Mouse (Mus musculus) limb, embryonic 13.5 days (tissue): ENCODE results near the gene Rbp1. TPM values are rescaled to one million over a fixed set of nuclear protein-coding genes. Genes with fewer than 3 reads are reported as not detected.

ENCODE experiments used
- ATAC-seq: fragments of 200-750 bp; cut with Nextera tagmentation; 2 replicates; pipeline ENCODE4 v1.8.0; 2017; ENCODE audit warnings: low read depth, moderate number of reproducible peaks, moderate TSS enrichment; ENCODE audit not compliant: low FRiP score
- H3K27ac ChIP-seq: fragments of 300-500 bp; sonication (generic); 2 replicates; pipeline ENCODE4 v1.5.1; 2015; ENCODE audit warnings: inconsistent platforms, mild to moderate bottlenecking, moderate library complexity
- H3K27me3 ChIP-seq: fragments of 300-500 bp; sonication (generic); 2 replicates; pipeline ENCODE4 v1.6.1; 2015; ENCODE audit warnings: mild to moderate bottlenecking, inconsistent platforms
- H3K36me3 ChIP-seq: fragments of 300-500 bp; sonication (generic); 2 replicates; pipeline ENCODE4 v1.6.1; 2015; ENCODE audit warnings: inconsistent platforms, mild to moderate bottlenecking, moderate library complexity
- H3K4me1 ChIP-seq: fragments of 300-500 bp; sonication (generic); 2 replicates; pipeline ENCODE4 v1.6.1; 2015; ENCODE audit warnings: inconsistent platforms
- H3K4me2 ChIP-seq: fragments of 300-500 bp; sonication (generic); replicated peaks from 2 replicates; pipeline ENCODE4 v1.6.1; 2015; ENCODE audit warnings: inconsistent platforms, mild to moderate bottlenecking, moderate library complexity
- H3K4me3 ChIP-seq: fragments of 300-500 bp; sonication (generic); 2 replicates; pipeline ENCODE4 v1.5.1; 2015; ENCODE audit warnings: moderate library complexity, mild to moderate bottlenecking, inconsistent platforms
- H3K9ac ChIP-seq: fragments of 300-500 bp; sonication (generic); 2 replicates; pipeline ENCODE4 v1.6.1; 2015; ENCODE audit warnings: mild to moderate bottlenecking, inconsistent platforms
- H3K9me3 ChIP-seq: fragments of 300-500 bp; sonication (generic); 2 replicates; pipeline ENCODE4 v1.6.1; 2016; ENCODE audit warnings: inconsistent platforms
- WGBS: fragments of 180-500 bp; shearing (Covaris S2); methylation state at CpG from one replicate; pipeline ENCODE4 v1.1.7; 2015; 5-methylcytosine and 5-hydroxymethylcytosine counted together
- polyA plus RNA-seq: library from polyadenylated mRNA; unstranded; fragments of >200 nt; fragmentation: Nextera tagmentation; extraction: Ambion mirVana; gene quantifications from 2 replicates; pipeline ENCODE4 v1.2.1, GENCODE M21; 2015

Rbp1 gene
- polyA plus RNA-seq, 1 experiment from 2014 or later: 55.7 TPM

DNA sequence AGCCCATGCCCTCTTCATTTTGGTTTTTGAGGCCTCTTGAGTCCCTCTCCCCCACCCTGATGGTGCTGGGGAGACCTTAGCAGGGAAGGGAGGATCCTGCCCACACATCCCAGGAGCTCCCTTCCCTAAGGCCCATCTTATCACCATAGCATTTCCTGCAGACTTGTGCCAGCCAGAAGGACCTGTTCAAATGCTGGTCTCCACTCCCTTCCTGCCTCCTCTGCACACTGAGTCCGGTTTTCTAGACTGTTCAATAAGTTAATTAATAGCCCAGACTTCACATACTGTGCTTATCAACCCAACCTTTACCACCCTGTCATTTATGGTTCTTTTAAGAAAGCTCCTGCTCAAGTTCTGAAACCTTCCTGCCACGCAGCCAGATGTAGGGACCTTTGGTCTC lies 43.9 kb downstream of the Rbp1 start:
- H3K4me2 ChIP-seq: no peak overlapping the region
- H3K36me3 ChIP-seq: no peaks in the 10 kb centered on the region
- WGBS: 64% methylated on average over 2 of the region's 2 CpGs
- no peak overlapping the region for H3K9ac ChIP-seq
- H3K9me3 ChIP-seq: no peaks in the 10 kb centered on the region
- no peaks in the 10 kb centered on the region for H3K27me3 ChIP-seq
- H3K4me1 ChIP-seq: no peaks in the 10 kb centered on the region
- ATAC-seq: no peak
- H3K27ac ChIP-seq: no peak overlapping the region
- H3K4me3 ChIP-seq: no peak overlapping the region

DNA sequence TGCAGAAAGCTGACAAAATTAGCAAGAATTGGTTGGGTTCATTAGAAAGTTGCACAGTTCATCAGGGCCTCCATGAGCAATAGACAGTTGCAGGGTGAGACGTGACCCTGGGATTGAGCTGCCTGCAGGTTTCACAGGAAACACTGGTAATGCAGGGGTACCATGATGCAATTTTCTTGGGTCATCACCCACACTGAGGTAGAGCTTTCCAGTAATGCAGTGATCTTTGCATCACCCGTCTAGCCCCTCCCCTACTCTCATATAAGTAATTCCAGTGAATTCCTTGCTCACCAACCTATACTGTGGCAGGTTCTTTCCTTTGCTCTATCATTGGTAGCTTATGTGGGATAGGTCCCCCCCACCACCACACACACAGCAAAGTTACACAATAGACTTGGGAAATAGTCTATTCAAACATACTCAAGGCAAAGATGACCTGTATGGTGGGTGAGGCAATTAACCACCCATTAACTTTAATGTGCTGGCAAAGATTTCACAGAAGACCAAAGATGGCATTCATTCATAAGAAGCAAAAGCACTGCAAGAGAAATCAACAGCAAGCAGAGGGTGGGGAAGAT lies 57.5 kb downstream of the Rbp1 start:
- no peak overlapping the region for H3K9ac ChIP-seq
- no peak overlapping the region for H3K4me3 ChIP-seq
- no peaks in the 10 kb centered on the region for H3K36me3 ChIP-seq
- H3K4me1 ChIP-seq: no peaks in the 10 kb centered on the region
- WGBS: 74% methylated on average over 2 of the region's 2 CpGs
- ATAC-seq: no peak
- H3K4me2 ChIP-seq: no peak overlapping the region
- H3K27me3 ChIP-seq: no peaks in the 10 kb centered on the region
- no peak overlapping the region for H3K27ac ChIP-seq
- no peaks in the 10 kb centered on the region for H3K9me3 ChIP-seq

DNA sequence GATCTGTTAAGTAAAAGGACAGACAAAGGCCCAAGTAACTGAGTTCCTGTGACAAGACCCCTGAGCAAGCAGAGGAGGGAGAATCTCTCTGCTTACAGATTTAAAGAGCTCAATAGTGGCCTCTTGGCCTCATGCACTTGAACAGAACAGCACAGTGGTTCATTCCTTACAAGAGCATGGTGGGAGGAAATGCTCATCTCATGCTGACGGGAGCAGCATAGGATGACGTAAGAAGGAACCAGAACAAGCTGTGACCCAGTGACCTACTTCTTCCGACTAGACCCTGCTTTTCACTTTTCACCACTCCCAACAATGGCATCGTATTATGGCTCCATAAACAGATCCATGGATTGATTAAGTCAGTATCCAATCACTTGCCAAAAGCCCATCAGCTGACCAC lies 59.5 kb downstream of the Rbp1 start:
- H3K4me3 ChIP-seq: no peak overlapping the region
- H3K27me3 ChIP-seq: no peaks in the 10 kb centered on the region
- H3K4me1 ChIP-seq: no peaks in the 10 kb centered on the region
- H3K9ac ChIP-seq: no peak overlapping the region
- no peak for ATAC-seq
- H3K36me3 ChIP-seq: no peaks in the 10 kb centered on the region
- 66% methylated on average over 4 of the region's 4 CpGs for whole genome bisulfite sequencing
- no peaks in the 10 kb centered on the region for H3K9me3 ChIP-seq
- H3K27ac ChIP-seq: no peak overlapping the region
- H3K4me2 ChIP-seq: no peak overlapping the region

DNA sequence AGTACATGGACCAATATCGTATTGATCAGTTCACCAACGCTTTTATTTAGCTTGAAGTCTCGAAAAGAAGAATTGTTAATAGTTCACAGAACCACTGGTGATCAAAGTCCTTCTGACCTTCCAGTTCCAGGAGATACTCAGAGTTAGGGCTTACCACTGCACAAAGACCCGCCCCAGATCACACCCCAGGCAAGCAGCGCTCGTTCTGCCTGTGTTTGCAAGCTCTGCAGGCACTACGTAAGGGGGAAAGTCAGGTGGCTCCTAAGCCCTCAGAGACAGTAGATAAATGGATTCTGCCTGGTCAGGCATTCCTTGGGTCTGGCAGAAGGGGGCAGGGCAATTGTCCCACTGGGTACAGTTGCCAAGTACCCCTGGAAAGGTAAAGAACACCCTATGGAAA lies 62.3 kb downstream of the Rbp1 start:
- Histone ChIP-seq H3K4me3 (no peak overlapping the region), H3K4me2 (no peak overlapping the region), H3K9ac (no peak overlapping the region), H3K36me3 (no peaks in the 10 kb centered on the region), H3K4me1 (no peaks in the 10 kb centered on the region), H3K27ac (no peak overlapping the region), H3K9me3 (no peaks in the 10 kb centered on the region), H3K27me3 (no peaks in the 10 kb centered on the region)
- ATAC-seq: no peak
- WGBS: 79% methylated on average over 7 of the region's 7 CpGs

DNA sequence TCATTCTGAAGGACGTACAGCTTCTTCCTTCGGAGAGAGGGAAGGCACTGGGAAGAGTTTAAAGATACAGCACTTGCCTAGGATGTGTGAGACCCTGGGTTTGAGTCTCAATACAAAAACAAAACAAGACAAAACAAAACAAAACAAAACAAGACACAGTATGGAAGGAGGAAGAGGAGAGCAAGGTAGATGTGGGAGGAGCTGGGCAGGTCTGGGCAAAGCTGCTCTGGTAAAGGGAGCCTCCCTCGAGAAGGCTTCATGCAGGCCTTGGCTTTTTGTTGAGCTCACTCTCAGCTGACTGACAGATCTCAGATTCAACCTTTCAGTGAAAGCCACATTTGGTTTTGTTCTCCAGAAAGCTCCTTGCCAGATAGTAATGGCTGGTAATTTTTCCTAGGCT lies 63.1 kb downstream of the Rbp1 start, which contains the start of gene Rbp2:
TSS of gene Rbp2 (plus strand) at position 301 of the 400 bp plus-strand sequence.
- H3K27me3 ChIP-seq: no peaks in the 10 kb centered on the region
- no peak for ATAC-seq
- 87% methylated on average over 3 of the region's 3 CpGs for WGBS

DNA sequence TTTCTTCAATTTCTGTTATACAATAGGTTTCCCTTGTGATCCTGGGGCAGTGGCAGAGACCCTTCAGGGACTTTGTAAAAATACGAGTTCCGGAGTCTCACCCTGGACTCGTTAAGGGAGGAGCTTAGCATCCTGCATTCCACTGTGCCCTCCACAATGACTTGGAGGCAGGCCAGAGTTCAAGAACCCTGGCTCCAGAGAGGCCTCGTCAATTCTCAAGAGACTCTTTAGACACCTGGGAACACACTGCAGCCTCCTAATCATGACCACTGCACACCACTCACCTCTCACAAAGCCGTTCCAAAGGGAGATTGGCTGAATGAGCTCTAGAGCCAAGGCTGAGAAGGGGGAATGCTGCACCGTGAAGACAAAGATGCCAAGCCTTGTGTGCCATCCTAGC lies 64.5 kb downstream of the Rbp1 start:
- Histone ChIP-seq H3K27ac (no peak overlapping the region), H3K36me3 (no peaks in the 10 kb centered on the region), H3K4me1 (no peaks in the 10 kb centered on the region), H3K9me3 (no peaks in the 10 kb centered on the region), H3K4me3 (no peak overlapping the region), H3K4me2 (no peak overlapping the region), H3K27me3 (no peaks in the 10 kb centered on the region), H3K9ac (no peak overlapping the region)
- no peak for ATAC-seq
- WGBS: 51% methylated on average over 6 of the region's 6 CpGs

More for the DNA sequence above, 63.1 kb downstream of the Rbp1 start, which contains the start of gene Rbp2:
- Histone ChIP-seq H3K4me3 (no peak within 1 kb of the TSS), H3K27ac (no peak within 1 kb of the TSS), H3K36me3 (no peaks in the 10 kb centered on the region), H3K9me3 (no peaks in the 10 kb centered on the region), H3K9ac (no peak within 1 kb of the TSS), H3K4me1 (no peaks in the 10 kb centered on the region), H3K4me2 (no peak within 1 kb of the TSS)

DNA sequence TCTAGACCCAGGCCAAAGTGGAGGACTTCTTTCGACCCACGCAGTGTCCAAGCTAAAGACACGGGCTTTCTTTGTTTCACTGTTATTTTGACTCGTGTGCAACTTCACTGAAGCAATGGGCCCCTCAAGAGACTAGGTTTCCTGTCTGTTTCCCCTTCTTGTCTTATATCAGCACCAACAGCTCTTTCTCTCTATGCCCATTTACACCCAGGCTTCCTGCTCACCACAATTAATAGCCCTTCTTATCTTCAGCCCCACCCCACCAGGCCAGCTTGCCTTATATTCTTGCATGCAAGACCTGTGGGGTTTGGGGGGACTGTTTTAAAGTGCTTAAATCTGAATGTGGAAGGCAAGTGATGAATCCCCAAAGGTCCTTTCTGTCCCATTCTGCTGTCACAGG lies 66.8 kb downstream of the Rbp1 start:
- Histone ChIP-seq H3K9ac (no peak overlapping the region), H3K4me3 (no peak overlapping the region), H3K36me3 (no peaks in the 10 kb centered on the region), H3K9me3 (no peaks in the 10 kb centered on the region), H3K27me3 (no peaks in the 10 kb centered on the region), H3K4me2 (no peak overlapping the region), H3K27ac (no peak overlapping the region), H3K4me1 (no peaks in the 10 kb centered on the region)
- ATAC-seq: no peak
- 81% methylated on average over 4 of the region's 4 CpGs for WGBS

DNA sequence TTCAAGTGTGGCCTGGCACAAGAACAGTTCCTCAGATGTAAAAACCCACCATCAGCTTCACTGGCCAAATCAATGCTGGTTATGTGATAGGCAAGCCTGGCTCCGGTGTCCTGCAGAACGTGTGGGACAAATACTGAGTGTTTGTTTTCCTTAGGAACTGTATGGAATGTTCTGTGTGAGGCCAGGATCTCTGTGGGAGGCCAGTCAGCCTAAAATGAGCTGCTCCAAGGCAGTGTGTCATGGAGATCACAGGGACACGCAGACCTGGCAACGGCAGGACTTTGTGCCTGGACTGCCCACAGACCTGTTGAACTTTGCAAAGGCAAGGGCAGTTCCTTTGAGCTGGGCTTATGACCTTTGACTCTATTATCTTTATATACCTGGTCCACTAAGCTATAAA lies 67.4 kb downstream of the Rbp1 start:
- Histone ChIP-seq H3K36me3 (no peaks in the 10 kb centered on the region), H3K4me2 (no peak overlapping the region), H3K4me3 (no peak overlapping the region), H3K27ac (no peak overlapping the region), H3K4me1 (no peaks in the 10 kb centered on the region), H3K27me3 (no peaks in the 10 kb centered on the region), H3K9me3 (no peaks in the 10 kb centered on the region), H3K9ac (no peak overlapping the region)
- no peak for ATAC-seq
- WGBS: 50% methylated on average over 4 of the region's 4 CpGs

DNA sequence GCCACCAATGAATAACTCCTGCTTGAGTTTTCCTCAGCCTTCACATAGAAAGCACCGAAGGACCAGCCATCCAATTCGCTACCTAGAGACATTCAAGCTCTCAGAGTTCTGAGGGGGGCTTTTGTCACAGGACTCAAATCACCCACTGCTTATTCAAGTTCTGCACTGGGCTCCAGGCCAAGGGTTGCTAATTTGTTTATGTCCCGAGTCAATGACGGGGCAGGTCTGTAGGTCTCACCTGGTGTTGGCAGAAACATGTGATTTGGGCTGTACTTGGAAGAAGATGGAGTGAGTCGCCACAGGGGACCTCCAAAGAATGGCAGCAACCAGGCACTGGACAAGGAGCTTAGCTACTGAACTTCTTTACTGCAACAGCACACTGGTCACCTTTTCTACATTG lies 68.3 kb downstream of the Rbp1 start:
- Histone ChIP-seq H3K9ac (no peak overlapping the region), H3K9me3 (no peaks in the 10 kb centered on the region), H3K36me3 (no peaks in the 10 kb centered on the region), H3K4me2 (no peak overlapping the region), H3K4me3 (no peak overlapping the region), H3K4me1 (no peaks in the 10 kb centered on the region), H3K27ac (no peak overlapping the region), H3K27me3 (no peaks in the 10 kb centered on the region; the same call in 1 of the 2 replicates)
- WGBS: 72% methylated on average over 5 of the region's 5 CpGs
- no peak for ATAC-seq

DNA sequence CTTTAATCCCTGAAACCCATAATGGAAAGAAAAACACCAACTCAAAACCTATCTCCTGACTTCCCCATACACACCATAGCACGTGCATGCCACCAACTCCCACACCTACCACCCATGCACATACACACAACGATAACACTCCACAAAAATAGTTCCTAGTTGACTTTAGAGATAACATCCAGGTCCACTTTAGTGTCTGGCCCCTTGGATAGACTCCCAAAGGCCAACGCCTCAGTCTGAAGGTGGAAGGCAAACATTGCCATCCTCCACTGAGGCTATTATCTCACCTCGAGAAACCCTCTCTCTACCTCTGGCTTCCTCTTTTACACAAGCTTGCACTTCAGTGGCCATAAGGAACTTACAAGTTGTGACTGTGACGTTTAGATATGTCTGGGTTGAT lies 69.5 kb downstream of the Rbp1 start:
- H3K9me3 ChIP-seq: no peaks in the 10 kb centered on the region
- no peak for ATAC-seq
- 82% methylated on average over 5 of the region's 5 CpGs for WGBS

DNA sequence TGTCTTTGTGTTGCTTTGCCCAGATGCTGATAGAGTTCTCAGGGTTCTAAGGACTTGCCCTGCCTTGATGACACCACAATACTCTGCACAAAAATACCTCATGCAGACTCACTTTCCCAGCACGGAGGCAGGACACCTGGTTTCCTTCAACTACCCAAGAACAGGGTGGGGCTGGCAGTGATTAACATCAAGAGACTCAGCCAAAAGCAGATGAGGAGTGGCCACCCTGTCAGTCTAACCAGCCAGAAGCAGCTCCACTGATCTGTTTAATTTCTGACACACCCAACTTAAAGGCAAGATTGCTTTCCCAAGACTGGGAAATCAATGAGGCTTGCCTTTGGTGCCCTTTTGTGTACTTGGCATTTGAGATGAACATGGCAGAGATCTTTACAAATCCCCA lies 70.1 kb downstream of the Rbp1 start:
- Histone ChIP-seq H3K4me3 (no peak overlapping the region), H3K4me2 (no peak overlapping the region), H3K9me3 (no peaks in the 10 kb centered on the region), H3K9ac (no peak overlapping the region), H3K36me3 (no peaks in the 10 kb centered on the region), H3K27me3 (no peaks in the 10 kb centered on the region; the same call in 1 of the 2 replicates), H3K27ac (no peak overlapping the region), H3K4me1 (peaks cover 17% of the 10 kb centered on the region)
- WGBS: 30% methylated on average over 1 of the region's 1 CpGs
- no peak for ATAC-seq

More for the DNA sequence above, 69.5 kb downstream of the Rbp1 start:
- Histone ChIP-seq H3K4me1 (peaks cover 11% of the 10 kb centered on the region), H3K27me3 (no peaks in the 10 kb centered on the region; the same call in 1 of the 2 replicates), H3K36me3 (no peaks in the 10 kb centered on the region), H3K4me2 (no peak overlapping the region), H3K9ac (no peak overlapping the region), H3K4me3 (no peak overlapping the region), H3K27ac (no peak overlapping the region)
